Mouse (Mus musculus) liver, embryonic 14.5 days (tissue): ENCODE data around the gene Map3k7cl. TPM values are rescaled to one million over a fixed set of nuclear protein-coding genes. Genes with fewer than 3 reads are reported as not detected.

Experiments used
- ATAC-seq: fragments of 200-750 bp; cut with Nextera tagmentation; 2 replicates; pipeline ENCODE4 v1.8.0; 2017; ENCODE audit warnings: moderate number of reproducible peaks, mild to moderate bottlenecking, moderate library complexity; ENCODE audit not compliant: insufficient read depth
- DNase-seq, 3 experiments: peaks; one replicate each; pipeline ENCODE4 v3.0.0-alpha.2; 2012 to 2013; ENCODE audit warnings: low read depth in 3 of 3, low spot score in 3 of 3
- H3K27ac ChIP-seq: fragments of 300-500 bp; sonication (generic); 2 replicates; pipeline ENCODE4 v1.5.1; 2014; ENCODE audit warnings: moderate library complexity, mild to moderate bottlenecking, control low read depth, inconsistent platforms
- H3K27me3 ChIP-seq: fragments of 300-500 bp; sonication (generic); 2 replicates; pipeline ENCODE4 v1.6.1; 2014; ENCODE audit warnings: mild to moderate bottlenecking, low read length, moderate library complexity; ENCODE audit not compliant: control insufficient read depth, insufficient read depth
- H3K36me3 ChIP-seq: fragments of 300-500 bp; sonication (generic); replicated peaks from 2 replicates; pipeline ENCODE4 v1.6.1; 2014; ENCODE audit warnings: low read depth; ENCODE audit not compliant: control insufficient read depth, insufficient read depth
- H3K4me1 ChIP-seq, 2 experiments: fragments of 200-500 bp in 1 of 2; fragments of 300-500 bp in 1 of 2; sonication (generic) in 1 of 2; replicated peaks; 2 replicates each; pipeline ENCODE4 v1.6.1; 2012 to 2014; ENCODE audit warnings: antibody characterized with exemption in 1 of 2, inconsistent platforms in 1 of 2, low read length in 1 of 2; ENCODE audit not compliant: control insufficient read depth in 2 of 2, insufficient read depth in 2 of 2
- H3K4me2 ChIP-seq: fragments of 300-500 bp; sonication (generic); 2 replicates; pipeline ENCODE4 v1.6.1; 2014; ENCODE audit warnings: low read depth, mild to moderate bottlenecking, control low read depth, moderate library complexity
- H3K4me3 ChIP-seq, 2 experiments: fragments of 200-500 bp in 1 of 2; fragments of 300-500 bp in 1 of 2; sonication (generic) in 1 of 2; 2 replicates each; pipeline ENCODE4 v1.5.1; 2012 to 2014; ENCODE audit warnings: low read depth in 2 of 2, low read length in 2 of 2, mild to moderate bottlenecking in 2 of 2, control low read depth in 1 of 2, inconsistent platforms in 1 of 2, moderate library complexity in 1 of 2; ENCODE audit not compliant: insufficient read depth in 1 of 2
- H3K9ac ChIP-seq: fragments of 300-500 bp; sonication (generic); replicated peaks from 2 replicates; pipeline ENCODE4 v1.6.1; 2014; ENCODE audit warnings: mild to moderate bottlenecking, control low read depth, moderate library complexity
- H3K9me3 ChIP-seq: fragments of 300-500 bp; sonication (generic); 2 replicates; pipeline ENCODE4 v1.6.1; 2016; ENCODE audit warnings: low read length, mixed read lengths; ENCODE audit not compliant: control insufficient read depth
- CTCF ChIP-seq: IDR thresholded peaks from 2 replicates; pipeline ENCODE4 v1.5.1; 2016; ENCODE audit warnings: antibody characterized with exemption, low read depth, control low read depth
- EP300 ChIP-seq: IDR thresholded peaks from 2 replicates; pipeline ENCODE4 v1.6.1; 2016; ENCODE audit warnings: antibody characterized with exemption, low read depth
- WGBS: fragments of 180-500 bp; shearing (Covaris S2); extraction: QIAGEN DNeasy Blood & Tissue Kit; methylation state at CpG from one replicate; pipeline ENCODE4 v1.1.7; 2014; ENCODE audit not compliant: insufficient replicate concordance; 5-methylcytosine and 5-hydroxymethylcytosine counted together
- polyA plus RNA-seq, 2 experiments: library from polyadenylated mRNA; depleted of rRNA in 1 of 2; stranded (reverse) in 1 of 2; unstranded in 1 of 2; fragments of >200 nt; fragmentation: Nextera tagmentation in 1 of 2; extraction: Ambion mirVana in 1 of 2; gene quantifications; 2 replicates each; pipeline versions ENCODE4 v1.2.1 to v1.2.3; 2012 to 2014

Map3k7cl gene
- polyA plus RNA-seq, 2 experiments, result 0.13 TPM; not detected in 1

GRCm38 (mm10) chr16:87642234-87642633 is 89.1 kb downstream of the Map3k7cl start:
- DNase-seq, result no peak
- 78% methylated on average over 7 of the region's 7 CpGs for WGBS

GRCm38 (mm10) chr16:87644111-87644770 is 91.1 kb downstream of the Map3k7cl start:
- Histone ChIP-seq H3K4me2 (no peak overlapping the region), H3K9ac (no peak overlapping the region), H3K4me1 (no peaks in the 10 kb centered on the region), H3K36me3 (no peaks in the 10 kb centered on the region), H3K27ac (no peak overlapping the region), H3K9me3 (no peaks in the 10 kb centered on the region), H3K27me3 (no peaks in the 10 kb centered on the region), H3K4me3 (no peak overlapping the region)
- no peak for ATAC-seq
- TF ChIP-seq EP300 (no peak), CTCF (no peak)
- 53% methylated on average over 14 of the region's 14 CpGs for WGBS
- no peak for DNase-seq

More at GRCm38 (mm10) chr16:87642234-87642633, 89.1 kb downstream of the Map3k7cl start:
- Histone ChIP-seq H3K27ac (no peak overlapping the region), H3K9me3 (no peaks in the 10 kb centered on the region), H3K4me3 (no peak overlapping the region), H3K36me3 (no peaks in the 10 kb centered on the region), H3K27me3 (no peaks in the 10 kb centered on the region), H3K4me2 (no peak overlapping the region), H3K9ac (no peak overlapping the region), H3K4me1 (no peaks in the 10 kb centered on the region)
- no peak for TF ChIP-seq CTCF
- TF ChIP-seq EP300, result no peak
- no peak for ATAC-seq

Other genes starting within 250 kb of the Map3k7cl start
- gene N6amt1, start 199.1 kb upstream of the Map3k7cl start, polyA plus RNA-seq (2012; rRNA removed), result 3.5 and 5.5 TPM in 2 replicates
- 5.4 TPM in 2 replicates for gene N6amt1, start 199.1 kb upstream of the Map3k7cl start, polyA plus RNA-seq (2014; fragmentation: Nextera tagmentation; extraction: Ambion mirVana)
- gene Ltn1, start 120.7 kb upstream of the Map3k7cl start, polyA plus RNA-seq (2012; rRNA removed), result 3.2 and 4.6 TPM in 2 replicates
- 11.0 and 13.1 TPM in 2 replicates for gene Ltn1, start 120.7 kb upstream of the Map3k7cl start, polyA plus RNA-seq (2014; fragmentation: Nextera tagmentation; extraction: Ambion mirVana)
- gene Rwdd2b, start 112.8 kb upstream of the Map3k7cl start, polyA plus RNA-seq (2012; rRNA removed), result 2.4 and 2.7 TPM in 2 replicates
- gene Rwdd2b, start 112.8 kb upstream of the Map3k7cl start, polyA plus RNA-seq (2014; fragmentation: Nextera tagmentation; extraction: Ambion mirVana), result 4.1 and 4.5 TPM in 2 replicates
- gene Usp16, start 98.6 kb upstream of the Map3k7cl start, polyA plus RNA-seq (2012; rRNA removed), result 9.4 and 16.4 TPM in 2 replicates
- gene Usp16, start 98.6 kb upstream of the Map3k7cl start, polyA plus RNA-seq (2014; fragmentation: Nextera tagmentation; extraction: Ambion mirVana), result 21.5 and 22.2 TPM in 2 replicates
- gene Cct8, start 57.5 kb upstream of the Map3k7cl start, polyA plus RNA-seq (2012; rRNA removed), result 61.7 and 108 TPM in 2 replicates
- gene Cct8, start 57.5 kb upstream of the Map3k7cl start, polyA plus RNA-seq (2014; fragmentation: Nextera tagmentation; extraction: Ambion mirVana), result 248 and 259 TPM in 2 replicates
- gene Bach1, start 145.6 kb downstream of the Map3k7cl start, polyA plus RNA-seq (2012; rRNA removed), result 4.0 and 5.4 TPM in 2 replicates
- gene Bach1, start 145.6 kb downstream of the Map3k7cl start, polyA plus RNA-seq (2014; fragmentation: Nextera tagmentation; extraction: Ambion mirVana), result 4.2 and 5.8 TPM in 2 replicates